Mouse (Mus musculus): Measurements from ENCODE around the gene Zxdb. TPM values are rescaled to one million over a fixed set of nuclear protein-coding genes. Genes with fewer than 3 reads are reported as not detected.

The Zxdb gene
- 12.1 TPM for polyA plus RNA-seq (2017; shearing (Covaris generic))

GRCm38 (mm10) chrX:94724192-94724971, at the start of gene Zxdb:
TSS of gene Zxdb (plus strand) at chrX:94724569.

Other genes starting within 250 kb of the Zxdb start
- gene Maged1, start 182.4 kb upstream of the Zxdb start, polyA plus RNA-seq (2017; shearing (Covaris generic)): 6.4 TPM
- 2.5 TPM for gene Gspt2, start 88.5 kb upstream of the Zxdb start, polyA plus RNA-seq (2017; shearing (Covaris generic))

Data from effector memory CD4-positive, alpha-beta T cell, adult 7 months (primary cell).